Mouse (Mus musculus): ENCODE results near the gene Zfp658. TPM values are rescaled to one million over a fixed set of nuclear protein-coding genes. Genes with fewer than 3 reads are reported as not detected.

Gene Zfp658
- 0.90 TPM for polyA plus RNA-seq (2012; fragmentation: generic; extraction: Trizol)
- long read RNA-seq, experiment 1 = 0 reads
- long read RNA-seq, experiment 2, partial matches to known transcripts = 7 of 16 reads
- long read RNA-seq, experiment 2, other reads (novel, unspliced or antisense) = 5 of 16 reads

DNA sequence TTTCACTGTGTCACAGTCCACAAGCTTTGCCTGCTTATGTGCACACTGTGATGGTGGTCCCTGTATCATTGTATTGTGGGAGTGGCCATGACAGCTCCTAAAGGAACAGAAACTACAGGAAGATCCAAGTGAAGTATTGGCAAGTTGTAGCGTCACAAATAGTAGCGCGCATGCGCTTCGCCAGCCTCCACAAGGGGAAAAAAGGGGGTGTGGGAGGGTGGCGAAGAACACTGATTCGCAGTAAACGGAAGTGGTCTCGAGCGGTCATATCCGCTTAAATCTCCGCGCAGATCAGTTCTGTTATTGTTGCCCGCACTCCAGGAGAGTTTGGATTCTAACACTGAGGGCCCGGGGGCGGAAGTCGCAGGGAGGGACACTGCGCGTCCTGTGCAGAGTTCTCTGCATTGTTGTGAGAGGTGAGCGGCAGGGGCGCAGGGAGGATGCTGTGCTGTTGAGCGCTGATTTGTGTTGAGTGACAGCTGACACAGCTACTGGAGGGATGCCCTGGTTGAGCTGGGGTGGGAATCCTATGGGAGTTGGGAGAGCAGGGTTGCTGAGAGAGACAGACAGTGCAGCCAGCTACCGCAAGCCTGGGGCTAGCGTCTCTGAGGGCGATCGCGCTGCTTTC is at the start of gene Zfp658:
Gene Zfp658, plus strand, starts transcription at position 251 of the 628 bp plus-strand sequence.
- TF ChIP-seq MAX (IDR thresholded peaks at IDR 0.05) (no peak), CEBPB (IDR thresholded peaks at IDR 0.05; ENCODE audit: low read depth) (no peak), MYOG (IDR thresholded peaks at IDR 0.05; ENCODE audit: control insufficient read depth, extremely low read depth, insufficient read length) (no peak), USF1 (IDR thresholded peaks at IDR 0.05; ENCODE audit: low read depth) (no peak), MYOD1 (IDR thresholded peaks at IDR 0.05; ENCODE audit: control insufficient read depth, insufficient read length, low read depth) (no peak), FOSL1 (IDR thresholded peaks at IDR 0.05; ENCODE audit: insufficient read depth, low read length, poor library complexity, severe bottlenecking) (no peak), CTCF (IDR thresholded peaks at IDR 0.05; ENCODE audit: control insufficient read depth, insufficient read depth, insufficient read length) (no peak)
- H3K4me3 ChIP-seq (ENCODE audit: insufficient read depth, poor library complexity, severe bottlenecking) = peak within 1 kb of the TSS; percentile 52
- peak within 1 kb of the TSS; percentile 54 for H3ac ChIP-seq (ENCODE audit: control insufficient read depth, insufficient read length, low read depth)
- peaks cover 3% of the 10 kb centered on the region for H3K36me3 ChIP-seq (ENCODE audit: control insufficient read depth, insufficient read depth)
- peaks cover 1% of the 10 kb centered on the region for H3K79me3 ChIP-seq (ENCODE audit: low read depth)
- H3K79me2 ChIP-seq (ENCODE audit: control insufficient read depth, insufficient read depth) = peaks cover 18% of the 10 kb centered on the region
- no peaks in the 10 kb centered on the region for H3K27me3 ChIP-seq (ENCODE audit: control insufficient read depth, insufficient read depth, insufficient read length)

DNA sequence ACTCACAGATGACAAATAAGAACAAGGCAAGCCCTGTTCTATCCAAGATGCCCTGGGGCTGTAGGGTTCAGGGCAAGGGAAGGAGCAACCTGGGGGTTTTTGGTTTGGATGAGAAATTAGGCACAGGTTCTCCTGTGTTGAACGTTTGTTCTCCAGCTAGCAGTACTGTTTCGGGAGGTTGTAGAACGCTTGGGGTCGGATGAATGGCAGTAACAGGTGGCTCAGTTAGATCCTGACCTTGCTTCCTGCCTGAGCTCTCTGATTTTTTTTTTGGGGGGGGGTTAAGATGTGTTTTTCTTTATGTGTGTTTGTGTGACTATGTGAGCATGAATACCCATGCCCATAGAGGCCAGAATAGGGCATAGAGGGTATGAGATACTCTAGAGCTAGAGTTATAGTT is 49.5 kb upstream of the Zfp658 start:
- Histone ChIP-seq H3K79me3 (ENCODE audit: low read depth) (no peaks in the 10 kb centered on the region), H3K4me3 (ENCODE audit: insufficient read depth, poor library complexity, severe bottlenecking) (no peak overlapping the region), H3K36me3 (ENCODE audit: control insufficient read depth, insufficient read depth) (no peaks in the 10 kb centered on the region), H3K79me2 (ENCODE audit: control insufficient read depth, insufficient read depth) (no peaks in the 10 kb centered on the region), H3K27me3 (ENCODE audit: control insufficient read depth, insufficient read depth, insufficient read length) (no peaks in the 10 kb centered on the region), H3ac (ENCODE audit: control insufficient read depth, insufficient read length, low read depth) (no peak overlapping the region)
- TF ChIP-seq MYOD1 (IDR thresholded peaks at IDR 0.05; ENCODE audit: control insufficient read depth, insufficient read length, low read depth) = peak; percentile 56
- no peak for TF ChIP-seq FOSL1 (IDR thresholded peaks at IDR 0.05; ENCODE audit: insufficient read depth, low read length, poor library complexity, severe bottlenecking)

DNA sequence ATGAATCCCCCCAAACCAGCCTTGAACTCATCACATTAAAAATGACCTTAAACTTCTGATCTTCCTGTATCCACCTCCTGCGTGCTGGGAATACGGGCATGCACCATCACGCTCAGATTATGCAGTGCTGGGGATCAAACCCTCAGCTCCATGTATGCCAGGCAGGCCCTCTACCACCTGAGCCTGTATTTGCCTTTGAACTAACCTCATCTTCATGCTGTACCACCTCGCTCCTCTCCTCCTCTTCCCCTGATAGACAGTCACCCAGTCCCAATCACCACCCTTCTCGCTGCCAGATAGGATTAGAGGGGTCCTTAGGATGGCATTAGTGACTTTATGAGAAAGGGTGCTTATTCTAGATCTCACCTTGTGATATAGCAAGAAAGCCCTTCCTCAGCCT is 47.0 kb upstream of the Zfp658 start:
- Histone ChIP-seq H3K27me3 (ENCODE audit: control insufficient read depth, insufficient read depth, insufficient read length) (no peaks in the 10 kb centered on the region), H3K4me3 (ENCODE audit: insufficient read depth, poor library complexity, severe bottlenecking) (no peak overlapping the region), H3K79me3 (ENCODE audit: low read depth) (no peaks in the 10 kb centered on the region), H3K36me3 (ENCODE audit: control insufficient read depth, insufficient read depth) (no peaks in the 10 kb centered on the region), H3ac (ENCODE audit: control insufficient read depth, insufficient read length, low read depth) (no peak overlapping the region), H3K79me2 (ENCODE audit: control insufficient read depth, insufficient read depth) (no peaks in the 10 kb centered on the region)
- no peak for TF ChIP-seq MAX (IDR thresholded peaks at IDR 0.05)

DNA sequence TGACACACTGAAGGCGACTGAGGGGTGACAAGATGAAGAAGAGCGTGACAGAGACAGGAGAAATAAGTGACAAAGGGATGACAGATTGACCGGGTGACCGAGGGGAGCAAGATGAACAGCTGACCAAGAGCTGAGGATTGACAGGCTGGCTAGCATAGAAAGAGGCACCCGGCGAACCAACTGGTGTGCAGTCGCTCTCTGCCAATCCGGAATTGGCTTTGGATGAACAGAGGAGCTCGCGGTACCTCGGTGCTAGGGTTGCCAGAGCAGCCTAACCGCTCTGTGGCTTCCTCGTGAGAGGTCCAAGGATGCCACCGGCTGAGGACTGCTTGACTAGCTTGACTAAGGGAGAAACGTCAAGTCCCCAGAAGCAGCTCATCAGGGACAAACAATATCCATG is 43.7 kb upstream of the Zfp658 start:
- Histone ChIP-seq H3K36me3 (ENCODE audit: control insufficient read depth, insufficient read depth) (no peaks in the 10 kb centered on the region), H3K79me2 (ENCODE audit: control insufficient read depth, insufficient read depth) (no peaks in the 10 kb centered on the region), H3K79me3 (ENCODE audit: low read depth) (no peaks in the 10 kb centered on the region), H3ac (ENCODE audit: control insufficient read depth, insufficient read length, low read depth) (no peak overlapping the region), H3K27me3 (ENCODE audit: control insufficient read depth, insufficient read depth, insufficient read length) (no peaks in the 10 kb centered on the region), H3K4me3 (ENCODE audit: insufficient read depth, poor library complexity, severe bottlenecking) (no peak overlapping the region)
- TF ChIP-seq USF1 (IDR thresholded peaks at IDR 0.05; ENCODE audit: low read depth) (no peak), MYOD1 (IDR thresholded peaks at IDR 0.05; ENCODE audit: control insufficient read depth, insufficient read length, low read depth) (no peak), CTCF (IDR thresholded peaks at IDR 0.05; ENCODE audit: control insufficient read depth, insufficient read depth, insufficient read length) (no peak), MYOG (IDR thresholded peaks at IDR 0.05; ENCODE audit: control insufficient read depth, extremely low read depth, insufficient read length) (no peak), CEBPB (IDR thresholded peaks at IDR 0.05; ENCODE audit: low read depth) (no peak), MAX (IDR thresholded peaks at IDR 0.05) (no peak), FOSL1 (IDR thresholded peaks at IDR 0.05; ENCODE audit: insufficient read depth, low read length, poor library complexity, severe bottlenecking) (no peak)

DNA sequence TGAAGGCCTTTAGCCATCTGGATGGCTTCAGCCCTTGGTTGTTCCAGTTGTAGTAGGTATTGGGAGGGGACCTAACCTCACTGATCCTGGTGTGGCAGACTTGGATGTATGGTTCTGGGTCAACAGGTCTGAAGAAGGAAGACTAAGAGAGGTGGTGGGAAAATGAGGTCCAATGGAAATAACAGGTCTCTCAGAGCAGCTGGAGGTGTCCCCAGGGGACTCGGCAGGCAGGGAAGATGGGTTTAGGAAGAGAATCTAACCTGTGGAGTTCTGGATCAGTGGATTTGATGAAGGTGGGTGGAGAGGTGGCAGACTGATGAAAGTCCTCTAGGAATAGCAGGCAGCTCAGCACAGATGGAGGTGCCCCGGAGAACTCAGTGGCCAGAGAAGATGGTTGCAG is 39.3 kb upstream of the Zfp658 start:
- Histone ChIP-seq H3K79me3 (ENCODE audit: low read depth) (no peaks in the 10 kb centered on the region), H3K36me3 (ENCODE audit: control insufficient read depth, insufficient read depth) (no peaks in the 10 kb centered on the region), H3ac (ENCODE audit: control insufficient read depth, insufficient read length, low read depth) (no peak overlapping the region), H3K4me3 (ENCODE audit: insufficient read depth, poor library complexity, severe bottlenecking) (no peak overlapping the region), H3K79me2 (ENCODE audit: control insufficient read depth, insufficient read depth) (no peaks in the 10 kb centered on the region), H3K27me3 (ENCODE audit: control insufficient read depth, insufficient read depth, insufficient read length) (no peaks in the 10 kb centered on the region)
- no peak for TF ChIP-seq CTCF (IDR thresholded peaks at IDR 0.05; ENCODE audit: control insufficient read depth, insufficient read depth, insufficient read length)
- no peak for TF ChIP-seq MYOG (IDR thresholded peaks at IDR 0.05; ENCODE audit: control insufficient read depth, extremely low read depth, insufficient read length)
- TF ChIP-seq CEBPB (IDR thresholded peaks at IDR 0.05; ENCODE audit: low read depth) = no peak
- TF ChIP-seq MAX (IDR thresholded peaks at IDR 0.05) = no peak
- no peak for TF ChIP-seq MYOD1 (IDR thresholded peaks at IDR 0.05; ENCODE audit: control insufficient read depth, insufficient read length, low read depth)
- TF ChIP-seq USF1 (IDR thresholded peaks at IDR 0.05; ENCODE audit: low read depth) = no peak
- no peak for TF ChIP-seq FOSL1 (IDR thresholded peaks at IDR 0.05; ENCODE audit: insufficient read depth, low read length, poor library complexity, severe bottlenecking)

DNA sequence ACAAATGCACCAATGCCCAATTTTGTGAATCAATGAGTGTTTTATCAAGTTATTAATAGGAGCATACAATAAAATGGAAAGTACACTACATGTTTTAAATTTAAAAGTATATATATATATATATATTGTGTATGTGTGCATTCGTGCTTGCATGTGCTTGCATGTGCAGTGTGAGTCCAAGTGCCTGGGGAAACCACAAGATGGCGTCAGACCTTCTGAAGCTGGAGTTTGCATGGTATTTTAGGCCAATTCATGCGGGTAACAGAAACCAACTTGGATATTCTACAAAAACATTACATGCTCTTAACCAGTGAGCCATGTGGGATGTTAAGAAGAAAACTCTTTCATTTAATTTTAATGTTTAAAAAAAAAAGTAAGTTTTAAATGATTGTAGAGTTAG is 36.7 kb upstream of the Zfp658 start:
- no peak for TF ChIP-seq MYOD1 (IDR thresholded peaks at IDR 0.05; ENCODE audit: control insufficient read depth, insufficient read length, low read depth)
- TF ChIP-seq CEBPB (IDR thresholded peaks at IDR 0.05; ENCODE audit: low read depth) = no peak
- TF ChIP-seq FOSL1 (IDR thresholded peaks at IDR 0.05; ENCODE audit: insufficient read depth, low read length, poor library complexity, severe bottlenecking) = no peak
- no peak for TF ChIP-seq MAX (IDR thresholded peaks at IDR 0.05)
- TF ChIP-seq MYOG (IDR thresholded peaks at IDR 0.05; ENCODE audit: control insufficient read depth, extremely low read depth, insufficient read length) = no peak
- TF ChIP-seq USF1 (IDR thresholded peaks at IDR 0.05; ENCODE audit: low read depth) = no peak
- no peak for TF ChIP-seq CTCF (IDR thresholded peaks at IDR 0.05; ENCODE audit: control insufficient read depth, insufficient read depth, insufficient read length)

More for the DNA sequence above, 36.7 kb upstream of the Zfp658 start:
- no peaks in the 10 kb centered on the region for H3K79me2 ChIP-seq (ENCODE audit: control insufficient read depth, insufficient read depth)
- no peaks in the 10 kb centered on the region for H3K27me3 ChIP-seq (ENCODE audit: control insufficient read depth, insufficient read depth, insufficient read length)
- no peak overlapping the region for H3ac ChIP-seq (ENCODE audit: control insufficient read depth, insufficient read length, low read depth)
- no peaks in the 10 kb centered on the region for H3K36me3 ChIP-seq (ENCODE audit: control insufficient read depth, insufficient read depth)
- H3K79me3 ChIP-seq (ENCODE audit: low read depth) = no peaks in the 10 kb centered on the region
- H3K4me3 ChIP-seq (ENCODE audit: insufficient read depth, poor library complexity, severe bottlenecking) = no peak overlapping the region
